Mouse (Mus musculus): ENCODE data around the gene Ppara.
A peak's percentile ranks its signal among the peaks of the same experiment; 100 is the strongest.

Ppara gene

GRCm38 (mm10) chr15:85705566-85706332, 29.0 kb upstream of the Ppara start:
- peak; percentile 70 to 84 for DNase-seq

DNA sequence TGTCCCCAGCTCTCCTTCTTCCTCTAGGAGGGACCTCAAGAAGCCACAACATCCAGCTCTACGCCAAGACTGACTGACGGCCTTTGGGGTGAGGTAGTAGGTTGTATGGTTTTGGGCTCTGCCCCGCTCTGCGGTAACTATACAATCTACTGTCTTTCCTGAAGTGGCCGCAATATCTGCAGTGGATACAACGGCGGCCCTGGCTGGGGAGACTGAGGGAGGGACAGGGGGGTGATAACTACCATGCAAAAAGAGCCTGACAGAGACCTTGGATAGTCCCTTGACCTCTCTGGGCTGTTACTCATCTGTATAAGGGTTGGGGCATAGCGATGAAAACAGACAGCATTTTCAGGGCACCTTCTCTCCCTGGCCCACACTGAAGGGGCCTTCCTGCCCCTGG, 28.3 kb upstream of the Ppara start:
- DNase-seq, result no peak

DNA sequence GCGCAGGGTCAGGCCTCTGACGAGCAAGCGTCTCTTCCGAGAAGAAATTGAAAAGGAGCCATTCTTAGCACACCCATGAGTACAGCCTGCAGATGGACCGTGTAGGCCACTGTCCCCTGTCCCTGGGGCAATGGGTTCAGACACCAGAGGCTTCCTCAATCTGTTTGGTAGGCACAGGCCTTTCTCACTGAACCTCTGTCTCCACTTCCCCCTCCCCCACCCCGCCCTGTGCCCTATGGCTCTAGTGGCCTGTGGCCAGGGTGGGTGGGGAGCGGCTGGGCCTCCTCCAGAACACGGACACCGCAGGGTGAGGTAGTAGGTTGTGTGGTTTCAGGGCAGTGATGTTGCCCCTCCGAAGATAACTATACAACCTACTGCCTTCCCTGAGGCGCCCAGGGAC, 27.8 kb upstream of the Ppara start:
- DNase-seq, result no peak

- DNase-seq, result no peak
These were observed 27.2 kb upstream of the Ppara start for GRCm38 (mm10) chr15:85707458-85708030.

- no peak for DNase-seq
These were observed 26.6 kb upstream of the Ppara start for GRCm38 (mm10) chr15:85708217-85708616.

DNA sequence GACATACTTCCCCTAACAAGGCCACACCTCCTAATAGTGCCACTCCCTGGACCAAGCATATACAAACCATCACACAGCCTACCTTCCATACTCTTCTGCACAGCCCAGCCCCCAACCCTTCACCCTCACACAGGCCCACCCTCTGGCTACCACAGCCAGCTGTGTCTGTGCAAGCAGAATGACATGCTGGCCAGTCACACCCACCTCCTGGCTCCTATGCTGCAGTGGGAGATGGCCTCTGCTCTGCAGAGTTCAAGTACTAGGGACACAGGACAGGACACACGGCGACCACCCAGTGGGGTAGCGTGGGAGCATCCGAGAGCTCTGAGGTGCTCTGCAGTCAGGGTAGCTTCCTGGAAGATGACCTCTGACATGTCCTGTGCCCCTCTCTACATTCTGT, 25.9 kb upstream of the Ppara start:
- DNase-seq, result peak; percentile 48 to 61

- DNase-seq, result peak; percentile 90 to 93
These were observed 25.4 kb upstream of the Ppara start for GRCm38 (mm10) chr15:85709268-85709973.

DNA sequence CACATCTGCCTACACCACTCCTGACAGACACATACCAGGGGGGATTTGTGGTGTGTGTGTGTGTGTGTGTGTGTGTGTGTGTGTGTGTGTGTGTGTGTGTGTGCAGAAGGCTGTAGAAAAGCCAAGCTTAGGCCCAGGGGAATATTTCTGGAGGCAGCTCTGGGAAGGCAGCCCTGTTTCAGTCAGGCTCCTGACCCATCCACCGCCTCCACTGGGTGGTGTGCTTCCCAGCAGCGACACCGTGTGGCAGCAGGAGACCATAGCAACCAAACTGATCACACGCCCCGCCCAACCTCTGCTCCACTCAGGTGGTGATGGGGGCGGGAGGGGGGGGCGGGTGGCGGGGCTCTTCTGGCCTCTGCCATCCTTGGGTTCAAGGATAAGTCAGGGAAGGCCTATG, 24.6 kb upstream of the Ppara start:
- peak; percentile 88 to 92 for DNase-seq

- DNase-seq, result no peak
These were observed 23.9 kb upstream of the Ppara start for GRCm38 (mm10) chr15:85710641-85711580.

- peak; percentile 68 to 78 for DNase-seq
These were observed 22.1 kb upstream of the Ppara start for GRCm38 (mm10) chr15:85712565-85713168.

DNA sequence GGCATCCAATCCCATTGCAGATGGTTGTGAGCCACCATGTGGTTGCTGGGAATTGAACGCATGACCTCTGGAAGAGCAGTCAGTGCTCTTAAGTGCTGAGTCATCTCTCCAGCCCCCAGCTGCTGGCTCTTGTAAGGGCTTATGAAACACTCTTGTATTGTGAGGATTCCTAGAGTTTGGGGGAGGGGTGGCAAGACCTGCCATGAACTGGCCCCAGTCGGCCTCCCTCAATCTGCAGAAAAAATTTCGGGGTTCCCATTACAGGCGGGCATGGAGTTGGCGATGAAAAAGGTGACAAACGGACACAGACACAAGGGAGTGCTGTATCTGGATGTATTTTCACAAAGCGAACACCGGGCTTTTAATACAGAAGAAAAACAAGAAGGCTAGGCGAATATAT, 21.4 kb upstream of the Ppara start:
- no peak for DNase-seq

DNA sequence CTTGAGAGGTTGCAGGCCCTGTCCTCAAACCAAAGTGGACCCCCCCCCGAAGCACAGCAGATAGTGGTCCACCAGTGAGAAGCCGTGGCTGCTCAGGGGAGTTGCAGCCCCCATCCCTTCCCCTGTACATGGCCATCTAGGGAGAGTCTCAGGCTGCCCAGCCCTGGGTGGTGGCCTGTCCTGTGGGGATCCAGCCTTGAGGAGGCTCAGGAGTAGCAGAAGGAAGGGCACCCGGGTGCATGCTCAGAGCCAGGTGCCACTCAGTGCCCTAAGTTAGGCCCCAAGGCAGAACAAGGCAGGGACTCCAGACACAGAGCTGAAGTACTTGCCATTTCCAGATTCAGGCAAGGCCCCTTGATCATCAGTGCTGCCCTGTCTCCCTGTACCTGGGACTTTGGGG, 19.7 kb upstream of the Ppara start:
- no peak for DNase-seq

DNA sequence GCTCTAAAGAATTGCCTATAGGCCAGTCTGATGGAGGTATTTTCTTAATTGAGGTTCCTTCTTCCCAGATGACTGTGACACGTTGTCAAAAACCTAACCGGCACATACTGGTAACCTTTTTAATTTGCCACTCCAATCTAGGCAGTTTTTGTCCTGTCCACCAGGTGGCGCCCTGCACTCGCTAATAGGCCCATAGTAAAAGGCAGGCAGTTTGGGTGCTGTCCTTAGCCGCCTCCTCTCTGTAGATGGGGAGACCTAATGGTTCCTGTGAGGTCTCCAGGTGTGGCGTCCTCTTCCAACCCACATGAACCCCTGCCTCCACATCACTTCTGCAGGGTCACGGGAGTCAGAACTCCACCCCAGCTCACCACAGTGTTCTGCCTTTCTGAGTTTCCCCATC, 18.7 kb upstream of the Ppara start:
- peak; percentile 90 for DNase-seq

- DNase-seq, result no peak
These were observed 18.2 kb upstream of the Ppara start for GRCm38 (mm10) chr15:85716591-85716990.

GRCm38 (mm10) chr15:85717008-85717407, 17.8 kb upstream of the Ppara start:
- no peak for DNase-seq

DNA sequence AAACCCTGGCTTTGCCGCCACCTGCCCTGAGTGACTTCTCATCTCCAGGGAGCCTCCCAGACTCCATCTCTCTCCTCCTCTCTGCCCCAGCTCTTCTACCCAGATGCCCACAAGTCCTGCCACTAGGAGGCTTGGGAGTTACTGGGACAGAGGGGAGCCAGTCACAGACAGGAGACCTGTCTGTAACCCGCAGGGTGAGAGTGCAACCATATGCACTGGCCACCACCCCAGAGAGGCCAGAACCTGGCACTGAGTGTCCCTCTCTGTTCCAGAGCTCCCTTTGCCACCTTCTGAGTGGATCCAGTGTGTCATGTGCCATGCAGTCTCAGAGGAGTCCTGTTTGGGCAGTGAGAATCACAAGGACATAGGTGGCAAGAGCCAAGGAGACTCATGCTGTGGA, 17.0 kb upstream of the Ppara start:
- DNase-seq, result no peak

DNA sequence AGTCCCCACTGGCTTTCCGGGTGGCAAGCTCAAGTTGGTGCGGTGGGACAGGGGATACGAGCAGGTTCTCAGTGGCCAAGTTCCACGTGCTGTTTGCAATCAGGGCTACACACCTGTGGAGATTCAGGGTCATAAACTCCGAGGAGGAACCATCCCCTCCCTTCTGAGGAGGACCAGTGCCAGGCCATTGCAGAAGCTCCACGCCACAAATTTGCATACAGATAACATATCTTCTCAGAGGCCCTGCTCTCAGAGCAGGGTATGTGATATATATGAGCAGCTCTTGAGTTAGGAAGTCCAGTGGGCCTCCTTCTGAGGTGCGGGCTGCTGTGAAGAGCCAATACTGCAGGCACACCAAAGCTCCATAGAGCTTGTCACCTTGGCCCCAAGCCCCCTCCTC, 15.8 kb upstream of the Ppara start:
- no peak for DNase-seq

- peak; percentile 60 to 73 for DNase-seq
These were observed 14.4 kb upstream of the Ppara start for GRCm38 (mm10) chr15:85720366-85720841.

DNA sequence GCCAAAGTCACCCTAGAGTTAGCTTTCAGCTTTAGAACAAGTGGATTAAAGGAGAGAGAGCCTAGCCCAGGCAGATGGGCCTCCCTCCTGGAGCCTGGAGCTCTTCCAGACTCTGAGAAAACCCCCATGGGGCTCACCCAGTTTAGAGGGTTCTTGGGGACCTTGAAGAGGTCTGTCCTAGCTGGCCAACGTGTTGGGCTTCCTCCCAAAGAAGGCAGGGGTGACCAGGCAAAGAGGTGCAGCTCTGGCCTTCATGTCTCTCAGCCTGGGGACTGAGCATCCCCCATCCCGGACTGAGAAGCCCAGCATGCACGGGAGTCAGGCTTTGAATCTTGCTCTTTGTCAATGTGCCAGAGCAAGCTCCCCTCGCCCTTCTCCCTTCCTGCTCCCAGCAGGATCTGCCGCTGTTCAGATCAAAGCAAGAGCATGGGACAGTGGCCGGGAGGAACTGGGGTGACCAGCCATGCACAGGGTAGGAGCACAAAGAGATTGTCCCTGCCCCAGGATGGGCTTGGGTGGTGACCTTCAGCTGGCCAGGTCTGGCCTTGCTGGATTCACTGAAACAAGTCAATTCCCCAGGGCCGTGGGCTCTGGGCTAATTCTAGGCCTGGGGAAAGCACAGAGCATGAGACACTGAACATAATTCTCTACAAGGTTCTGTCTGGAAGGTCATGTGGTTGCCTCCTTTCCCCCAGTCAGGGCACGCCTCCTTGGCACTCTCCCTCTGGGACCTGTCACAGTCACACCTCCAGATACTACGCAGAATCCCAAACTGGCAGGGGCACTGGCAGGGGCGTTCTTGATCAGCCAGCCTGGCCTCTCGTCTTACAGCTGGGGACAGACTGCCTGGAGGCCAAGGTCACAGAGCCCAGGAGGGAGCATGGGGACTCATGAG, 10.3 kb upstream of the Ppara start:
- DNase-seq, result peak in 1 of 2 experiments; percentile 48

DNA sequence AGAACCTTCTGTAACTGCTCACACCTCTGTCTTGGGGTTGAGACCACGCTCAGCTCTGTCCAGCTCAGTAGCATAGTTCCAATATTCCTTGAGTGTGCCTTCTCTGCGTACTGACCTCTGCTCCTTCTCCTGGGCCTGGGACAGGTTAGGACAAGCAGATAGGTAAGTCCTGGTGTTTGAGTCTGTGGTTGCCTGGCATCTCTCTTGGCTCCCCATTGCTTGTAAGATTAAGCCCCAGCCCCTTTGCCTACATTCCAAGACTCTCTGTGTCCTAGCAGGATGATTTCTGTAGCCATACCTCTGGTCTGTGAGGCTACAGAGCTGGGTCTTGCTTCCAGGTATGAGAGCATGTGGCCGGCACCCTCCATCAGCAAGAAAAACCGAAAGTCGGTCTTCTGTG, 6.6 kb upstream of the Ppara start:
- DNase-seq, result no peak

DNA sequence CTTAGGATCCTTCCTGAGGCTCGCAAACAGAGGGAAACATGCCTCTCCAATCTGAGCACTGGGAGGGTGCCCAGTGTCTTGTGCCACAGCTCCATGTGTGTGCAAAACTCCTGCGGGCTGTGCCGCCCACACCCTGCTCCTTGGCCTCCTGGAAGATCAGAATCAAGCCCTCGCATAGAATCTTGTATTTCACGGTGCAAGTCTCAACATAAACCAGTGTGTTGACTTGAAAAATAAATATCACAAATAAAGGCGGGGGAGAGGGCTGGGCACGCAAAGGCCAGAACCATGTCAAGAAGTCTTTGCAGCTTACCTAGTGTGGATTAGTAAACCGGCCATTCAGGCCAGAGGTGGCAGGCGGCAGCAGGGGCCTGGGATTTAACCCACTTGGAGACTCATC, 5.5 kb upstream of the Ppara start:
- no peak for DNase-seq
